Mouse (Mus musculus) MEL (cell line): ENCODE measurements around the gene Yeats4.

Experiments
- CTCF ChIP-seq, 3 experiments: IDR thresholded peaks in 2 of 3; conservative IDR thresholded peaks in 1 of 3; 2 replicates each; pipeline ENCODE4 v1.5.1; 2011 to 2012; ENCODE audit warnings: low read length in 3 of 3, low read depth in 2 of 3, mild to moderate bottlenecking in 2 of 3, improper control_type of control experiment in 1 of 3, inconsistent platforms in 1 of 3, mixed read lengths in 1 of 3, moderate library complexity in 1 of 3; ENCODE audit not compliant: control insufficient read depth in 1 of 3, insufficient read depth in 1 of 3, poor library complexity in 1 of 3, severe bottlenecking in 1 of 3
- E2F4 ChIP-seq: IDR thresholded peaks from 2 replicates; pipeline ENCODE4 v1.6.1; 2011; ENCODE audit warnings: low read depth, low read length, improper control_type of control experiment, borderline replicate concordance
- POLR2A ChIP-seq, 2 experiments: IDR thresholded peaks; 2 replicates each; pipeline ENCODE4 v1.6.1; 2011 to 2012; ENCODE audit warnings: low read length in 2 of 2, mild to moderate bottlenecking in 2 of 2, control low read depth in 1 of 2, improper control_type of control experiment in 1 of 2, low read depth in 1 of 2, moderate library complexity in 1 of 2; ENCODE audit not compliant: control insufficient read depth in 1 of 2, insufficient read depth in 1 of 2, poor library complexity in 1 of 2
- UBTF ChIP-seq: IDR thresholded peaks from 2 replicates; pipeline ENCODE4 v1.6.1; 2012; ENCODE audit warnings: low read depth, mild to moderate bottlenecking, inconsistent platforms, low read length, improper control_type of control experiment, moderate library complexity, borderline replicate concordance; ENCODE audit not compliant: insufficient read depth
- USF1 ChIP-seq: IDR thresholded peaks from 2 replicates; pipeline ENCODE4 v1.6.1; 2014; ENCODE audit warnings: low read depth, mild to moderate bottlenecking, inconsistent platforms, low read length, improper control_type of control experiment, moderate library complexity
- ZNF384 ChIP-seq: IDR thresholded peaks from 2 replicates; pipeline ENCODE4 v1.6.1; 2012; ENCODE audit warnings: low read depth, mild to moderate bottlenecking, inconsistent platforms, low read length, improper control_type of control experiment

DNA sequence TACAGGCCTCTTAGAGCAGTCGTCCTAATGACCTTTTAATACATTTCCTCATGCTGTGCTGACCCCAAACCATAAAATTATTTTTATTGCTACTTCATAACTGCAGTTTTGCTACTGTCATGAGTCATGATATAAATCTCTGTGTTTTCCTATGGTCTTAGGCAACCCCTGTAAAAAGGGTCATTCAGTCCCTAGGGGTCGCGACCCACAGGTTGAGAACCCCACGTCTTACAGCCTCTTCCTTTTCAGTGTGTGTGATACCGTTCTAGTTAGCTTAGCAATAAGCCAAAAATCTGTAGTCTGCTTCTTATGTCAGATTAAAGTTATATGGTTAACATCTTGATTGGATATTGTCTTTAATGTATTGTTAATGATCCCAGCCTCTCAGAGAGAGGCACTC lies 30.9 kb downstream of the Yeats4 start:
- TF ChIP-seq USF1 (no peak), POLR2A (IDR thresholded peaks at IDR 0.05; ENCODE audit: control insufficient read depth in 1 of 2, insufficient read depth in 1 of 2, low read depth in 1 of 2, low read length in 2 of 2, poor library complexity in 1 of 2) (no peak), E2F4 (no peak), ZNF384 (no peak), CTCF (IDR thresholded peaks at IDR 0.05 in 2 of 3, conservative IDR thresholded peaks at IDR 0.05 in 1 of 3; ENCODE audit: control insufficient read depth in 1 of 3, insufficient read depth in 1 of 3, low read depth in 2 of 3, low read length in 3 of 3, poor library complexity in 1 of 3, severe bottlenecking in 1 of 3) (no peak), UBTF (no peak)
